Mouse (Mus musculus) spleen, postnatal 36 days (tissue): ENCODE measurements around the gene Asic2.

ENCODE experiments used
- DNase-seq, 2 experiments: peaks; one replicate each; pipeline ENCODE4 v3.0.0; 2022; ENCODE audit warnings: low spot score in 2 of 2, mixed read lengths in 1 of 2

Gene Asic2

DNA sequence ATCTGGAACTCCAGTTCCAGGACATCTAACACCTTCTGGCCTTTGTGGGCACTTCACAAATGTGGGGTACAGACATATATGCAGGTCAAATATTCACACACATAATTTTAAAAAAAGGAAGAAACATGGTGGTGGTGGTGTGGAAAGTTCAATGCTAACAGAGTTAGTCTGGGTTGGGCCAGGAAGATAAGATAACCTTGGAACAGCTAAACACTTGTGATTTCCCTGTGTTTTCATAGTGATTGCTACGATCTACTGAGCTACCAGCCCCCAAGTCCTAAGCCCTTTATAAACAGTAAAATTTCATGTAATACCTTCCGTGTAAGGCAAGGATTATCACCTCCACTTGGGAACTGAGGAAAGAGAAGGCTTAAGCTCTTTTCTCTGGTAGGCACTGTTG lies 1111.4 kb downstream of the Asic2 start:
- DNase-seq, result no peak

DNA sequence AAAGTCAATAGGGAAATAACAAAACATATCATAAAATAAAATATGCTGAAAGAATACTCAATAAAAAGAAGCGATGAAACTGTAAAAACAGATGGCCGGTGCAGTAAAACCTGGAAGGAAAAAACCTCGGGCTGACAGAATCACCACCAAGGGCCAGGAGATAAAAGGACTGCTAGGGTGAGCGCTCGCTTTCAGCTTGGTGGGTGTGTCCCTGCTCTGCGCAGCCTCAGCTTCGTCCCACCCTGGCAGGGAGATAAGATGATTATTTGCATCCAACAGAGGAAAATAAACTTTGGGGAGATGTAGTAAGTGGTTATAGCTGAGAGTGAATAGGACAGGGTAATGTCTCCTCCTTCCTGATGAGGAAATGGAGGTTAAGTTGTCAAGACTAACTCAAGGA lies 1113.3 kb downstream of the Asic2 start:
- DNase-seq, result no peak

DNA sequence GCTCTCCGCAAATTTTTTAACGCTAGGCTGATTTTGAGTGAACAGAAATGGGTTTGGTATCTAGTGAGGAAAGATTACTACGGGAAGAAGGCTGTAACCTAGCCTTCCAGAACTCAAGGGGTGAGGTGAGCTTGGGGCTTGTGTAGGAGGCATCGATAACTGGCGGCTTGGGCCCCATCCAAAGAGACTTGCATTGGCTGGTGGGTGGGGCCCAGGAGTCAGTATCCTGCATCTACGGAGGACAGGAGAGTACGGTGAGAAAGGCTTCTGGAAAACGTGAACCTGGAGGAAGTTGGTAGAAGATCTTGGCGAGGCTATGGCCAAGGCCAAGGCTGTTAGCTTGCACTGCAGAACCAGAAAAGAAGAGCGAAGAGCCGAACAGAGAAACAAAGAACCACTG lies 1113.8 kb downstream of the Asic2 start:
- no peak for DNase-seq

DNA sequence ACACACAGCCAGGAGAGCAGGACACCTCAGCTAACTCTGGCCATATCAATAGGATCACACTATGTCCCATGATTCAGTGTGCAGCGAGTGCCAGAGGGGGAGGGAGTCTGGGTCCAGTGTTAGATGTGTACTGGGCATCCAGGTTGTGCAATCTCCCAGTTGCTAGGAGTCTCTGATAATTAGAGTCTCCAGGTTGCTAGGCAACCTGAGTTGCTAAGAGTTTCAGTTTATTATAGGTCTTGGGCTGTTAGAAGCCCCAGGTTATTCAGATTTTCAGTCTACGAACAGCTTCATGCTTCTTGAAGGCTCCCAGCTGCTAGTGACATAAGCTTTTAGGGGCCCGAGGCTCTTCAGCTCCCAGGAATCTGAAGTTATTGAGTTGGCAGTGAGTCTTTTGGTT lies 1115.2 kb downstream of the Asic2 start:
- DNase-seq, result no peak

DNA sequence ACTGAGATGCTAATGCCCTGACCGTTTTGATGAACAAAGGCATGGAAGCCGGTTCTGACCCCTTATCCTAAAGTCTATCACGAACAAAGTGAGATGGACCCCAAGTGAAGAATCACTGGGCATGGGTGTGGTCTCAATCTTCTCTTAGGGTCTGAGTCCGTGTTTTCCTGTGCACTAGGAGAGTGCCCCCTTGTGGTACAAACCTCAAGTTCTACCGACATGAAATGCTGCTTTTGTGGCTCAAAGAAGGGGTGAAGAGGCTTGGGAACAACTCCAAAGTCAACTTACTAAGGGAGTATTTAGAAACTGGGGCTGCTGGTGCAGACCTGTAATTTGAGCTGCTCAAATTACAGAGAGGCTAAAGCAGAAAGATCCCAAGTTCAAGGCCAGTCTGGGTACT lies 1116.4 kb downstream of the Asic2 start:
- DNase-seq, result no peak

DNA sequence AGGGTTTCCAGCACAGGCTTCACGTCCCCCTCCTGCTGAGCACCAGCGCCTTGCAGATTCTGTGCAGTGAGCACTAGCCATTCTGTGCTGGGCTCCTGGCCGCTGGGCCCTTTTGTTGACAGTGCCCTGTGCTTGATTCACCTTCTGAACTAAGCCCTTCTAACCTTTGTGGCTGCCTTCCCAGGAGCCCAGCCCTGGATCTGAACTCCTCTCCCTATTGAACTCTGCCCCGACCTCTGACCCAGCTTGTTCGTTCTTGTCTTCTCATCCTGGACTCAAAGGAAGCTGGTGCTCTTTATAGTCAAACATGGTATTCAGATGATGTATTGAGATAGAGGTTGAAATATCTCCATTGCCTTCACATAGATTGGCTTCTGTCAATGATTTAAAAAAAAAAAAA lies 1120.1 kb downstream of the Asic2 start:
- no peak for DNase-seq

DNA sequence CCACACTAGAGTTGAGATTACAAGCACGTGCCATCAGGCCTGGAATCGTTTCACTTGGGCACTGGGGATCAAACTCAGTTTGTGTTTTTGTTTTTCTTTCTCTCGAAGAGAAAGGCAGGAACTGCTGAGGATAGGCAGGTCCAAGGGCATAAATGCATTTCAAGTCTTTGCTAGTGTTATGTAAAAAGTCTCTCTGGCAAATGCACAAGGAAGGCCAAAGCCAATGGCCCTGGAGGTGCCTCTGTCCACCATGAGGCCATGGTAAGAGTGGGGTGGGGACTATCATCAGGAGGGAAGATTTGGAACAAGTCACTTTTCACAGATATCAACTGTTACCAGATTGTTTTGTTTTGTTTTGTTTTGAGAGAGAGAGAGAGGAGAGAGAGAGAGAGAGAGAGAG lies 1122.1 kb downstream of the Asic2 start:
- DNase-seq, result no peak

DNA sequence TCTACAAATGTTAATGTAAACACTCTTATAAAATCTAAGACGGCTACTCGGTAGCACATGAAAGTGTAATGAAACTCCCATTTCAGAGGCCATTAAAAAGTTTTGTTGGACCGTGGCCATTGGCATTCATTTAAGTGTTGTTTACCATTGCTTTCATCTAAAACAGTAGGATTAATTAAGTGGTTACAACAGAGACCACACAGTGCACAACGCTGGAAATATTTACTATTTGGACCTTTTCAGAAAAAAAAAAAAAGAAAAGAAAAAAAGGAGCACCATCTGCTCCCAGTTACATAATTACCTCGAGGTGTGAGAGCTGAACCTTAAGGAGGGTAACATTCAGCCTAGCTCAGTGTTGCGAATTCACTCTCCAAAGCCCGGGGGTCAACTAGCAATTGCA lies 1122.8 kb downstream of the Asic2 start:
- DNase-seq, result no peak

DNA sequence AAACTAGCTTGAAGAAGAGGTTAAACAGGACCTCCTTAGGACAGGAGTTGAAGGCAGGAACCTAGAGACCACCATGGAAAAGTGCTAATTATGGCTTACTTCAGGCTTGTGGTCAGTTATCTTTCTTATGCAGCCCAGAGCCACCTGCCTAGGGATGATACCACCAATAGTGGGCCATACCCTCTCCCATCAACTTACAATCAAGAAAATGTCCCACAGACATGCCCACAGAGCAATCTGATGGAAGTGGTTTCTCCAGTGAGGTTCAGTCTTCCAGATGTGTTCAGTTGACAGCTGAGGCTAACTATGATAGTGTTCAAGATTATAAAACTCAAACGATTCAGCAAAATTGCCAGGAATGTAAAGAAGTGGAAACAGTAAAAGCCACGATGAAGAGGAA lies 1124.8 kb downstream of the Asic2 start:
- no peak for DNase-seq

DNA sequence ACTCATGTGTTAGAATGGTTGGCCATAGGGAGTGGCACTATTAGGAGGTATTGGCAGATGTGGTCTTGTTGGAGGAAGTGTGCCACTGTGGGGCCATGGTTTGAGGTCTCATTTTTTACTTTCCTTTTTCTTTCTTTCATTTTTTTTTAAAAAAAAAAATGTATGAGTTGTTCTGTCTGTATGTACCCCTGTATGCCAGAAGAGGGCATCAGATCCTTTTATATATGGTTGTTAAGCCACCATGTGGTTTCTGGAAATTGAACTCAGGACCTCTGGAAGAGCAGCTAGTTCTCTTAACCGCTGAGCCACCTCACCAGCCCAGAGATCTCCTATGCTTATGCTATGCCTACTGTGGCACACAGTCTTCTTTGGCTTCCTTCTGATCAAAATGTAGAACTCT lies 1129.5 kb downstream of the Asic2 start:
- DNase-seq, result no peak

DNA sequence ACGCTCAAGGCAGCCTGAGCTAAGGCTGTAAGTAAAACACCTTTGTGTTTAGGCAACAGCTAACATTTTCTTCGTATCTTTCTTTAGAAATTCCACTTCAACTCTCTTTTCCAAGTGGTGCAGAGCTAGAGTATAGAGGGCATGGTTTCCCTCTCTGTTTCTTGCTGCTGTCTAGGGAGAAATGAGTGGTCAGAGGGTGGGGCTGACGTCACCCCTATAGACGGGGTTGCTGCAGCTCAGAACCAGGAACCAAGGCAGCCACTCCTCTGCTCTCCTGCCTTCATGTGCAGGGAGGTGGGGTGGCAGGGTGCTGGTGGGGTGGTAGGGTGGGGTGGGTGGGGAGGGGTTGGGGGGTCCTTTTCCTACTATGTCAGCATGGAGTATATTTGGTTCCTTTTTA lies 1132.4 kb downstream of the Asic2 start:
- no peak for DNase-seq

DNA sequence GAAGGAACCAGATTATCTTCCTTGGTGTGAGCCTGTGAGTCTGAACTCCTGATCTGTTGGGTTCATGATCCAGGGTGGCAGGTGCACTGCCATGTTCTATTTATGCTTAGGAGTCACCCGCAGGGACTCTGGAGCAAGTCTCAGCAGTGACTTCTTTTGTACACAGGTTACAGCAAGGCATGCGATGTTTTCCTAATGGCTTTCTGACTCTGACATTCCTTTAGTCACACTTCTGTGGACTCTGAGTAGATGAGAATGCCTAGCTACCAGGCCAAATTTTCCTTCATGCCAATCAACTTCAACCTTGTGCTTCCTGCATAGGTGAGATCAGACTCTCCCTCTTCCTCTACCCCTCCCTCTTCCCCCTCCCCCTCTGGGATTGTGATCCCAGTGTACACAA lies 1132.9 kb downstream of the Asic2 start:
- DNase-seq, result no peak
